Mouse (Mus musculus) intestine, embryonic 14.5 days (tissue): Measurements from ENCODE around the gene Ulk1. TPM values are rescaled to one million over a fixed set of nuclear protein-coding genes. Genes with fewer than 3 reads are reported as not detected.
"Not testable (repeated sequence)": the region's sequence is repeated elsewhere in the genome, so short reads cannot be mapped to it uniquely, and the experiment has no call there.

Experiments
- ATAC-seq: fragments of 200-750 bp; cut with Nextera tagmentation; replicated peaks from 2 replicates; pipeline ENCODE4 v1.8.0; 2017; ENCODE audit warnings: low read depth, moderate number of reproducible peaks, moderate TSS enrichment, moderate library complexity; ENCODE audit not compliant: low FRiP score, low TSS enrichment
- DNase-seq: peaks from one replicate; pipeline ENCODE4 v3.0.0-alpha.2; 2018; ENCODE audit warnings: low spot score
- H3K27ac ChIP-seq: fragments of 300-500 bp; sonication (generic); 2 replicates; pipeline ENCODE4 v1.5.1; 2014; ENCODE audit warnings: low read depth, mild to moderate bottlenecking, control low read depth
- H3K27me3 ChIP-seq: fragments of 300-500 bp; sonication (generic); replicated peaks from 2 replicates; pipeline ENCODE4 v1.6.1; 2014; ENCODE audit warnings: low read length, control low read depth; ENCODE audit not compliant: control insufficient read depth, insufficient read depth
- H3K36me3 ChIP-seq: fragments of 300-500 bp; sonication (generic); 2 replicates; pipeline ENCODE4 v1.6.1; 2014; ENCODE audit warnings: low read length, control low read depth; ENCODE audit not compliant: control insufficient read depth, insufficient read depth
- H3K4me1 ChIP-seq: fragments of 300-500 bp; sonication (generic); replicated peaks from 2 replicates; pipeline ENCODE4 v1.6.1; 2014; ENCODE audit warnings: low read length, control low read depth, mixed read lengths; ENCODE audit not compliant: control insufficient read depth, insufficient read depth
- H3K4me2 ChIP-seq: fragments of 300-500 bp; sonication (generic); 2 replicates; pipeline ENCODE4 v1.6.1; 2014; ENCODE audit warnings: low read length
- H3K4me3 ChIP-seq: fragments of 300-500 bp; sonication (generic); 2 replicates; pipeline ENCODE4 v1.5.1; 2014; ENCODE audit warnings: low read depth, low read length, control low read depth, mixed read lengths
- H3K9ac ChIP-seq: fragments of 300-500 bp; sonication (generic); 2 replicates; pipeline ENCODE4 v1.6.1; 2014; ENCODE audit warnings: mild to moderate bottlenecking, low read length
- H3K9me3 ChIP-seq: fragments of 300-500 bp; sonication (generic); 2 replicates; pipeline ENCODE4 v1.6.1; 2016; ENCODE audit warnings: low read length, control low read depth; ENCODE audit not compliant: control insufficient read depth
- WGBS: fragments of 180-500 bp; shearing (Covaris S2); extraction: QIAGEN DNeasy Blood & Tissue Kit; methylation state at CpG from one replicate; pipeline ENCODE4 v1.1.7; 2014; 5-methylcytosine and 5-hydroxymethylcytosine counted together
- polyA plus RNA-seq: library from polyadenylated mRNA; unstranded; fragments of >200 nt; fragmentation: Nextera tagmentation; extraction: Ambion mirVana; gene quantifications from 2 replicates; pipeline ENCODE4 v1.2.1, GENCODE M21; 2014

Ulk1 gene
- polyA plus RNA-seq, 1 experiment from 2014 or later, result 29.2 TPM

- no peak for DNase-seq
- Histone ChIP-seq H3K27me3 (no peaks in the 10 kb centered on the region), H3K9me3 (no peaks in the 10 kb centered on the region), H3K36me3 (peaks cover 41% of the 10 kb centered on the region), H3K4me3 (peak overlapping the region; percentile 83), H3K4me2 (peak overlapping the region; percentile 81), H3K4me1 (peaks cover 18% of the 10 kb centered on the region), H3K27ac (no peak overlapping the region), H3K9ac (peak overlapping the region; percentile 81)
- ATAC-seq, result no peak
- 16% methylated on average over 15 of the region's 15 CpGs for WGBS
These were observed 30.5 kb downstream of the Ulk1 start for GRCm38 (mm10) chr5:110779276-110779997.

GRCm38 (mm10) chr5:110778263-110778662, 31.6 kb downstream of the Ulk1 start:
- WGBS, result 88% methylated on average over 12 of the region's 12 CpGs
- Histone ChIP-seq H3K9me3 (no peaks in the 10 kb centered on the region), H3K27me3 (no peaks in the 10 kb centered on the region), H3K4me3 (no peak overlapping the region), H3K36me3 (peaks cover 46% of the 10 kb centered on the region), H3K4me2 (no peak overlapping the region), H3K9ac (no peak overlapping the region), H3K4me1 (peaks cover 18% of the 10 kb centered on the region), H3K27ac (no peak overlapping the region)
- DNase-seq, result no peak
- no peak for ATAC-seq

GRCm38 (mm10) chr5:110776141-110776540, 33.8 kb downstream of the Ulk1 start:
- H3K4me2 ChIP-seq, result no peak overlapping the region
- no peaks in the 10 kb centered on the region for H3K27me3 ChIP-seq
- WGBS, result 88% methylated on average over 2 of the region's 2 CpGs
- H3K4me1 ChIP-seq, result peaks cover 17% of the 10 kb centered on the region
- no peak for ATAC-seq
- no peaks in the 10 kb centered on the region for H3K9me3 ChIP-seq
- H3K4me3 ChIP-seq, result no peak overlapping the region
- H3K36me3 ChIP-seq, result peaks cover 57% of the 10 kb centered on the region
- H3K27ac ChIP-seq, result no peak overlapping the region
- no peak overlapping the region for H3K9ac ChIP-seq
- no peak for DNase-seq

- no peak overlapping the region for H3K27ac ChIP-seq
- WGBS, result 93% methylated on average over 11 of the region's 11 CpGs
- no peak overlapping the region for H3K4me2 ChIP-seq
- H3K4me1 ChIP-seq, result peaks cover 10% of the 10 kb centered on the region
- peaks cover 57% of the 10 kb centered on the region for H3K36me3 ChIP-seq
- no peak overlapping the region for H3K4me3 ChIP-seq
- ATAC-seq (no peak), DNase-seq (no peak)
- H3K9ac ChIP-seq, result no peak overlapping the region
- H3K27me3 ChIP-seq, result no peaks in the 10 kb centered on the region
- no peaks in the 10 kb centered on the region for H3K9me3 ChIP-seq
These were observed 35.4 kb downstream of the Ulk1 start for GRCm38 (mm10) chr5:110774511-110774910.

GRCm38 (mm10) chr5:110772945-110773344, 37.0 kb downstream of the Ulk1 start:
- not testable (repeated sequence) for ATAC-seq, H3K4me1 ChIP-seq, H3K9ac ChIP-seq, H3K27ac ChIP-seq, H3K9me3 ChIP-seq, DNase-seq, H3K27me3 ChIP-seq, H3K4me3 ChIP-seq, H3K4me2 ChIP-seq
- WGBS, result 92% methylated on average over 10 of the region's 10 CpGs
- peaks cover 49% of the 10 kb centered on the region for H3K36me3 ChIP-seq

- peak; percentile 99 for DNase-seq
- peak within 1 kb of the TSS; percentile 90 for H3K27ac ChIP-seq
- H3K4me1 ChIP-seq, result peaks cover 8% of the 10 kb centered on the region
- WGBS, result under 1% methylated on average over 83 of the region's 83 CpGs
- peak within 1 kb of the TSS; percentile 87 for H3K4me3 ChIP-seq
- no peaks in the 10 kb centered on the region for H3K27me3 ChIP-seq
- ATAC-seq, result peak; percentile 97
- peak within 1 kb of the TSS; percentile 56 for H3K4me2 ChIP-seq
- no peaks in the 10 kb centered on the region for H3K9me3 ChIP-seq
- H3K9ac ChIP-seq, result peak within 1 kb of the TSS; percentile 75
- peaks cover 27% of the 10 kb centered on the region for H3K36me3 ChIP-seq
These were observed 39.3 kb downstream of the Ulk1 start, which contains the start of gene Ep400 for GRCm38 (mm10) chr5:110770448-110771158. Gene Ep400, minus strand, starts transcription at chr5:110770717.

GRCm38 (mm10) chr5:110770031-110770445, 39.9 kb downstream of the Ulk1 start:
- peak overlapping the region; percentile 87 for H3K4me3 ChIP-seq
- WGBS, result under 1% methylated on average over 46 of the region's 58 CpGs
- peak overlapping the region; percentile 90 for H3K27ac ChIP-seq
- no peak for DNase-seq
- peak overlapping the region; percentile 75 for H3K9ac ChIP-seq
- peaks cover 8% of the 10 kb centered on the region for H3K4me1 ChIP-seq
- H3K9me3 ChIP-seq, result no peaks in the 10 kb centered on the region
- H3K27me3 ChIP-seq, result no peaks in the 10 kb centered on the region
- peak overlapping the region; percentile 56 for H3K4me2 ChIP-seq
- peaks cover 22% of the 10 kb centered on the region for H3K36me3 ChIP-seq
- ATAC-seq, result peak; percentile 71

GRCm38 (mm10) chr5:110769272-110769671, 40.6 kb downstream of the Ulk1 start:
- Histone ChIP-seq H3K27me3 (no peaks in the 10 kb centered on the region), H3K9ac (peak overlapping the region; percentile 75), H3K4me2 (peak overlapping the region; percentile 56), H3K27ac (no peak overlapping the region), H3K4me3 (peak overlapping the region; percentile 87), H3K4me1 (peaks cover 8% of the 10 kb centered on the region), H3K36me3 (peaks cover 14% of the 10 kb centered on the region), H3K9me3 (no peaks in the 10 kb centered on the region)
- 51% methylated on average over 4 of the region's 4 CpGs for WGBS
- ATAC-seq, result no peak
- no peak for DNase-seq
